Mouse (Mus musculus): ENCODE measurements around the gene Dact3. TPM values are rescaled to one million over a fixed set of nuclear protein-coding genes. Genes with fewer than 3 reads are reported as not detected.
A peak's percentile ranks its signal among the peaks of the same experiment; 100 is the strongest.

The Dact3 gene
- polyA plus RNA-seq, 1 experiment = 169 TPM

DNA sequence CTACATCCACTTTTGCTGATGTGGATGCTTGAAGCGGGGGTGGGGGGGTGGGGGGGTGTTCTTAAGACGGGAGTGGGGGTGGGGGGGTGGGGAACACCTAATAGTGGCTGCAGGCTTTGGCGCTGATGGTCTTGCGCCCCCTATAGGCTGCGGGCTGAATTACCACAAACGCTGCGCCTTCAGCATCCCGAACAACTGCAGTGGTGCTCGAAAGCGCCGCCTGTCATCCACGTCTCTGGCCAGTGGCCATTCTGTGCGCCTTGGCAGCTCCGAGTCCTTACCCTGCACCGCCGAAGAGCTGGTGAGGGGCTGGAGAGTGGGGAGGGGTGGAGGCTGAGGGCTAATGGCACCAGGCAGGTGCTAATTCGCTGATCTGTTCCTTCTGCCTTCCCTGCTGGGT, 26.5 kb upstream of the Dact3 start:
- H3K27ac ChIP-seq (ENCODE audit: insufficient read depth, low read length) = no peak overlapping the region
- no peak overlapping the region for H3K4me3 ChIP-seq (ENCODE audit: insufficient read depth, low read length)
- TF ChIP-seq CTCF (IDR thresholded peaks at IDR 0.05; ENCODE audit: extremely low read depth, insufficient read depth, low read length) (peak; percentile 52), POLR2A (IDR thresholded peaks at IDR 0.05; ENCODE audit: extremely low read depth, insufficient read depth, low read length) (no peak)
- no peaks in the 10 kb centered on the region for H3K4me1 ChIP-seq (ENCODE audit: control insufficient read depth, insufficient read depth, low read length)

DNA sequence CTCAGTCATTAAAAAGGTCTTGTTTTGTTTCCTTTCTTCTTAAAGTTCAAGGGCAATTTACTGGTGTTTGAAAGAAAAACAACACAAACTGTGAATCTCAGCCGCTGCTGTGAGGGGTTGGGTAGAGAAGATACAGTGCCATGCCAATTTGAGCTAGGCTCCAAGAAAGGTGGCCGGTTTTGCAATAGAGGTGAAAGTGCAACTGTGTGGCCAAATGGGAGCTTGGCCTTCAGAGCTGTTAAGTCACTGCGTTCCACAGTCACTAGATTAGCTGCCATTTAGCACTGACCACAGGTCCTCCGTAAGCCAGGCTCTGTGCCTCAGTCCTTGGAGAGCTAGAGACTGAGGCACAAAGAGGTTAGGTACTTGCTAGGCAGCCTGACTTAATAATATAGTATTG, 23.5 kb upstream of the Dact3 start:
- H3K4me3 ChIP-seq (ENCODE audit: insufficient read depth, low read length) = no peak overlapping the region
- TF ChIP-seq CTCF (IDR thresholded peaks at IDR 0.05; ENCODE audit: extremely low read depth, insufficient read depth, low read length) = no peak
- TF ChIP-seq POLR2A (IDR thresholded peaks at IDR 0.05; ENCODE audit: extremely low read depth, insufficient read depth, low read length) = no peak

DNA sequence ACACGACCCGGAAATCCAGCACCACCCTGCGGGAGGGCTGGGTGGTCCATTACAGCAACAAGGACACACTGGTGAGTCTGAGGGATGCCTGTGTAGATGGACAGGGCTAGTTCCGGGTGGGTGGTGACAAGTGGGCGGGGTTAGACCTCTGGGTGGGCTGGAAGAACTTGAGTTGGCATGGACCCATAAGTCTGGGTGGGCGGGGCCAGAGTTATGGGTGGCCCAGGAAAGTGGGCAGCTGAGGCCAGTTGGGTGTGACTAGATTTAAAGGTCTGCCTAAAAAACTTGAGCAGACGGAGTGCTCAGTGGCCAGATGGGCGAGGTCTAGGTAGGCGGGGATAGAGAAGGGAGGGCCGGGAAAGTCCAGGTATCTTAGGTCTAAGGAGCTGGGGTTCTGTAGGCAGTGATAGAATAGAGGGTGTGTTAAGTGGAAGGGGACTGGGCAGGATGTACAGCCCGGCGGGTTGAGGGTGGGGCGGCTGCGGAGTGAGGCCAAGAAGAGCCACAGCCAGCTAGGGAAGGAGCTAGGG, 21.8 kb upstream of the Dact3 start:
- Histone ChIP-seq H3K27ac (ENCODE audit: insufficient read depth, low read length) (no peak overlapping the region), H3K4me1 (ENCODE audit: control insufficient read depth, insufficient read depth, low read length) (no peaks in the 10 kb centered on the region), H3K4me3 (ENCODE audit: insufficient read depth, low read length) (no peak overlapping the region)
- TF ChIP-seq CTCF (IDR thresholded peaks at IDR 0.05; ENCODE audit: extremely low read depth, insufficient read depth, low read length) (no peak), POLR2A (IDR thresholded peaks at IDR 0.05; ENCODE audit: extremely low read depth, insufficient read depth, low read length) (no peak)

More for the DNA sequence above, 23.5 kb upstream of the Dact3 start:
- no peak overlapping the region for H3K27ac ChIP-seq (ENCODE audit: insufficient read depth, low read length)
- H3K4me1 ChIP-seq (ENCODE audit: control insufficient read depth, insufficient read depth, low read length) = no peaks in the 10 kb centered on the region

DNA sequence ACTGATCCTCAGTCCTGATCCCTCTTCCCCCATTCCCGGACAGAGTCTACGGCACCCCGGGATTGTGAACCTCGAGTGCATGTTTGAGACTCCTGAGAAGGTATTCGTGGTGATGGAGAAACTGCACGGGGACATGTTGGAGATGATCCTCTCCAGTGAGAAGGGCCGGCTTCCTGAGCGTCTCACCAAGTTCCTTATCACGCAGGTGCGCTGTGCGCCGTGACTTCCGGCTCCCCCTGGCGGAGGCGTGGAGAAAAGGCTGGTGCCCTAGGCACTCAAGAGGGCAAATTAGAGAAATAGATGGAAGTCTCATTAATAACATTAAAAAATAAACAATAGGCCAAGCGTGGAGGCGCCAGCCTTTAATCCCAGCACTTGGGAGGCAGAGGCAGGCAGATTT, 16.8 kb upstream of the Dact3 start:
- no peak for TF ChIP-seq POLR2A (IDR thresholded peaks at IDR 0.05; ENCODE audit: extremely low read depth, insufficient read depth, low read length)
- peak; percentile 53 for TF ChIP-seq CTCF (IDR thresholded peaks at IDR 0.05; ENCODE audit: extremely low read depth, insufficient read depth, low read length)
- H3K4me1 ChIP-seq (ENCODE audit: control insufficient read depth, insufficient read depth, low read length) = no peaks in the 10 kb centered on the region

DNA sequence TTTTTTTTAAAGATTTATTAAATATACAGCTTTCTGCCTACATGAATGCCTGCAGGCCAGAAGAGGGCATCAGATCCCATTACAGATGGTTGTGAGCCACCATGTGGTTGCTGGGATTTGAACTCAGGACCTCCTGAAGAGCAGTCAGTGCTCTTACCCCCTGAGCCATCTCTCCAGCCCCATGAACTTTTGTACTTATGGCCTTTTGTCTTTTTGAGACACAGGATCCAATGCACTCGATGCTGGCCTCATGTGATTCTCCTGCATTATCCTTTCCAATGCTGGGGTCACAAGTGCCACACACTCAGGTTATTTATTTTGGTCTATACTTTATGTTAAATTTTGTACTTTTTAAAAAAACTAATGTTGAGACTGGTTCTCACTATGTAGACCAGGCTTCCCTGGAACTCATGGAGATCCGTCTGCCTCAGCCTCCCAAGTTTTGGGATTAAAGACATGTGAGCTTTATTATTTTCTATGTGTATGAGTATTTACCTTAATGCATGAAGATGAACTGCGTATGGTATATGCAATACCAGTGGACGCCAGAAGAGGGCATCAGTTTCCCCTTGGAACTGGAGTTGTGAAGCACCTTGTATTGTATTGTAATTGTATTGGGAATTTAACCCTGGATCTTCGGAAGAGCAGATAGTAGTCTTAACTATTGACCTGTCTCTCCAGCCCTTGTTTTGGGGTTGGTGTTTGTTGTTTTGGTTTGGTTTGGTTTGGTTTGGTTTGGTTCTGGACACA, 15.0 kb upstream of the Dact3 start:
- Histone ChIP-seq H3K27ac (ENCODE audit: insufficient read depth, low read length) (no peak overlapping the region), H3K4me1 (ENCODE audit: control insufficient read depth, insufficient read depth, low read length) (no peaks in the 10 kb centered on the region), H3K4me3 (ENCODE audit: insufficient read depth, low read length) (no peak overlapping the region)
- TF ChIP-seq CTCF (IDR thresholded peaks at IDR 0.05; ENCODE audit: extremely low read depth, insufficient read depth, low read length) (peak; percentile 64), POLR2A (IDR thresholded peaks at IDR 0.05; ENCODE audit: extremely low read depth, insufficient read depth, low read length) (no peak)

More for the DNA sequence above, 16.8 kb upstream of the Dact3 start:
- Histone ChIP-seq H3K27ac (ENCODE audit: insufficient read depth, low read length) (no peak overlapping the region), H3K4me3 (ENCODE audit: insufficient read depth, low read length) (peak overlapping the region; percentile 25; the same call in 1 of the 2 replicates)

DNA sequence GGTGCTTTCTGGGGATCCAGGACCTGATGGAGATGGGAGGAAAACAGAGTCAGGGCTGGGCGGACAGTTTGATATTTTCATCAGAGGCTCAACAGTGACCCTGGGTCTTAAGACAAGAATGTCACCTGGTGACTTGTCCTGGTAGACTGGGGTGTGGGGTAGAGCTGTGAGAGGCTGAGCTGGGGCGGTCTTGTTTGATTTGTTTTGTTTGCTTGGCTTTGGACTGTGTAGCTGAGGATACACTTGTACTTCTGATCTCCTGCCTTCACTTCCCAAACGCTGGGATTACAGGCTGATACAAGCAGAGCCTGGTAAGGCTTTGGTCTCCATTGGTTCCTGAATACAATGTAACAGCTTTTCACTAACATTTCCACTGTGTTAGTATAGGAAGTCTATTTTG, 7.6 kb upstream of the Dact3 start:
- H3K27ac ChIP-seq (ENCODE audit: insufficient read depth, low read length) = no peak overlapping the region
- no peaks in the 10 kb centered on the region for H3K4me1 ChIP-seq (ENCODE audit: control insufficient read depth, insufficient read depth, low read length)
- H3K4me3 ChIP-seq (ENCODE audit: insufficient read depth, low read length) = no peak overlapping the region
- TF ChIP-seq CTCF (IDR thresholded peaks at IDR 0.05; ENCODE audit: extremely low read depth, insufficient read depth, low read length) (no peak), POLR2A (IDR thresholded peaks at IDR 0.05; ENCODE audit: extremely low read depth, insufficient read depth, low read length) (no peak)

DNA sequence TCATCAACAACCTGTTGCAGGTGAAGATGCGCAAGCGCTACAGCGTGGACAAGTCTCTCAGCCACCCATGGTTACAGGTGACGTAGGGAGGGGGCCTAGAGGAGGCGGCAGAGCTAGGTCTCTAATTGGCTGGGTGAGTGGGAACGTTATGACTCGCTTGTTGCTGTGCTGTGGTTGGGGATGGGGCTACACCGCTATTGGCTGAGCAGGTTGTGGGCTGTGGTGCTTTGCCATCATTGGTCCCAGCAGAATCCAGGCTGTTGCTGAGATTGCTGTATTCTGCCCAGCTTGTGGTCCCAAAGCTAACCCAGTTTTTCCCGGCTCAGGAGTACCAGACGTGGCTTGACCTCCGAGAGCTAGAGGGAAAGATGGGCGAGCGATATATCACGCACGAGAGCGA, 5.6 kb upstream of the Dact3 start:
- Histone ChIP-seq H3K27ac (ENCODE audit: insufficient read depth, low read length) (peak overlapping the region; percentile 47), H3K4me1 (ENCODE audit: control insufficient read depth, insufficient read depth, low read length) (no peaks in the 10 kb centered on the region), H3K4me3 (ENCODE audit: insufficient read depth, low read length) (peak overlapping the region; percentile 35)
- TF ChIP-seq POLR2A (IDR thresholded peaks at IDR 0.05; ENCODE audit: extremely low read depth, insufficient read depth, low read length) (peak; percentile 93), CTCF (IDR thresholded peaks at IDR 0.05; ENCODE audit: extremely low read depth, insufficient read depth, low read length) (no peak)

DNA sequence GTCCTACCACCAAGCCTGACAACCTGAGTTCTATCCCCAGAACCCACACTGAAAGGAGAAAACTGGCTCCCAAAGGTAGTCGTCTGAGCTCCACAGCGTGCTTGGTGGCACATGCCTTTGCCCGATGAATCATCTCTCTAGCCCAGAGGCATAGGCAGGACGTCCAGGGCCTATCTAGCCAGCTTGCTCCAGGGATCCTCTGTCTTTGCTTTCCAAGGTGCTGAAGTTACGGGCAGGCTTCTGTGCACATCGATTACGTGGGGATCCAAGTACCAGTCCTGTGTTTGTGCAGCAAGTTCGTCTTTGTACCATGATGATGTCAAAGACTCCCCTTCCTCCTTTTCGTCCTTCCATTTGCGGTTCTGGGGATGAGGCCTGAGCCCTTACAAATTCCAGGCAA, 3.5 kb upstream of the Dact3 start:
- H3K27ac ChIP-seq (ENCODE audit: insufficient read depth, low read length) = no peak overlapping the region
- no peaks in the 10 kb centered on the region for H3K4me1 ChIP-seq (ENCODE audit: control insufficient read depth, insufficient read depth, low read length)
- TF ChIP-seq POLR2A (IDR thresholded peaks at IDR 0.05; ENCODE audit: extremely low read depth, insufficient read depth, low read length) = no peak
- TF ChIP-seq CTCF (IDR thresholded peaks at IDR 0.05; ENCODE audit: extremely low read depth, insufficient read depth, low read length) = no peak
- H3K4me3 ChIP-seq (ENCODE audit: insufficient read depth, low read length) = no peak overlapping the region

DNA sequence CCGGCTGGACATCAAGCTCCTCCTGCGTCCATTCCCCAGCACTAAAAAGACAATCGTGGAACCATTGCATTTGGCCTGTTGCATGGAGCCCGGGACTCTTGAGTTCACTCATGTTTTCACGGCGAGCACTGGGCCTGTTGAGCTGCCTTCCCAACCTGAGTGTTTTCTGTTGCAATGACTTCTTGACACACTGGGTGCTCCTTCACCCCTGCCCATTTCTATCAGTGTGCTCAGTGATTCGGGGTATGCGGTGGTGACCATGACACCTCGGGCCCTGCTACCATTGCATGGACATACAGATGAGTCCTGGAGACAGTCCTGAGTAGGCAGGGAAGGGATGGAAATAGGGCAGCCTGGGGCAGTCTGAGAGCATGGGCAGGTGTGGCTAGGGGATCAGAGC, 2.6 kb upstream of the Dact3 start:
- no peak for TF ChIP-seq POLR2A (IDR thresholded peaks at IDR 0.05; ENCODE audit: extremely low read depth, insufficient read depth, low read length)
- no peak for TF ChIP-seq CTCF (IDR thresholded peaks at IDR 0.05; ENCODE audit: extremely low read depth, insufficient read depth, low read length)
- Histone ChIP-seq H3K27ac (ENCODE audit: insufficient read depth, low read length) (no peak overlapping the region), H3K4me3 (ENCODE audit: insufficient read depth, low read length) (no peak overlapping the region), H3K4me1 (ENCODE audit: control insufficient read depth, insufficient read depth, low read length) (no peaks in the 10 kb centered on the region; the same call in 1 of the 2 replicates)

DNA sequence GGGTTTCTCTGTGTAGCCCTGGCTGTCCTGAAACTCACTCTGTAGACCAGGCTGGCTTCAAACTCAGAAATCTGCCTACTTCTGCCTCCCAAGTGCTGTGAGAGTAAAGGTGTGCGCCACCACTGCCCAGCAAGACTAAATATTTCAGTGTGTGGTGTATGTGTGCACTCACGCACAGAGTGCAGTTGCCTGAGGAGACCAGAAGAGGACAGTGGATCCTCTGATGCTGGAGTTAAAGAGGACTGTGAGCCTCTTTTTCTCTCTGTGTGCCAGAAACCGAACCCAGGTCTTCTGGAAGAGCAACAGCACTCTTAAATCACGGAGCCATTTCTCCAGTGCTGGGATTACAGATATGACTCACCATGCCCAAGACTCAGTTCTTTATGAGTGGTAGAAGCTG, 1.7 kb upstream of the Dact3 start:
- Histone ChIP-seq H3K27ac (ENCODE audit: insufficient read depth, low read length) (no peak overlapping the region), H3K4me3 (ENCODE audit: insufficient read depth, low read length) (no peak overlapping the region)
- TF ChIP-seq POLR2A (IDR thresholded peaks at IDR 0.05; ENCODE audit: extremely low read depth, insufficient read depth, low read length) = no peak
- TF ChIP-seq CTCF (IDR thresholded peaks at IDR 0.05; ENCODE audit: extremely low read depth, insufficient read depth, low read length) = 0 out of 2 replicates have a peak, but pooled peaks have one; percentile 0

More for the DNA sequence above, 1.7 kb upstream of the Dact3 start:
- H3K4me1 ChIP-seq (ENCODE audit: control insufficient read depth, insufficient read depth, low read length) = no peaks in the 10 kb centered on the region; the same call in 1 of the 2 replicates
